Mouse (Mus musculus) small intestine, adult 2 months (tissue): ENCODE results near the gene Tbx18. TPM values are rescaled to one million over a fixed set of nuclear protein-coding genes. Genes with fewer than 3 reads are reported as not detected.

Experiments used
- H3K27ac ChIP-seq: fragments of 200-500 bp; 2 replicates; pipeline ENCODE4 v1.5.1; 2012; ENCODE audit warnings: low read depth, low read length, control low read depth, inconsistent platforms; ENCODE audit not compliant: insufficient read depth
- H3K27me3 ChIP-seq: fragments of 200-500 bp; 2 replicates; pipeline ENCODE4 v1.6.1; 2012; ENCODE audit warnings: mild to moderate bottlenecking, moderate library complexity, low read length, inconsistent platforms; ENCODE audit not compliant: control insufficient read depth, insufficient read depth
- H3K36me3 ChIP-seq: fragments of 200-500 bp; 2 replicates; pipeline ENCODE4 v1.6.1; 2012; ENCODE audit warnings: mild to moderate bottlenecking, low read length, control low read depth, inconsistent platforms; ENCODE audit not compliant: control insufficient read depth, insufficient read depth
- H3K4me1 ChIP-seq: fragments of 200-500 bp; 2 replicates; pipeline ENCODE4 v1.6.1; 2012; ENCODE audit warnings: low read length, inconsistent platforms, mixed read lengths; ENCODE audit not compliant: control insufficient read depth, insufficient read depth, insufficient read length
- H3K4me3 ChIP-seq: fragments of 200-500 bp; 2 replicates; pipeline ENCODE4 v1.5.1; 2012; ENCODE audit warnings: low read depth, mild to moderate bottlenecking, control low read depth, inconsistent platforms, low read length, moderate library complexity
- CTCF ChIP-seq: fragments of 200-500 bp; IDR thresholded peaks from 2 replicates; pipeline ENCODE4 v1.5.1; 2012; ENCODE audit warnings: low read depth, mild to moderate bottlenecking, control low read depth, inconsistent platforms, low read length, moderate library complexity, mixed read lengths; ENCODE audit not compliant: insufficient replicate concordance, insufficient read length; ENCODE audit errors: extremely low read depth
- POLR2A ChIP-seq: fragments of 200-500 bp; IDR thresholded peaks from 2 replicates; pipeline ENCODE4 v1.6.1; 2012; ENCODE audit warnings: low read depth, mild to moderate bottlenecking, control low read depth, inconsistent platforms, low read length, moderate library complexity
- WGBS: fragments of 180-500 bp; shearing (Covaris S2); methylation state at CpG from one replicate; pipeline ENCODE4 v1.1.7; 2018; 5-methylcytosine and 5-hydroxymethylcytosine counted together
- polyA plus RNA-seq: library from polyadenylated mRNA; depleted of rRNA; stranded (reverse); fragments of >200 nt; gene quantifications from 2 replicates; pipeline ENCODE4 v1.2.3, GENCODE M21; 2012; rRNA removed

The Tbx18 gene
- not detected in 2 replicates for polyA plus RNA-seq

DNA sequence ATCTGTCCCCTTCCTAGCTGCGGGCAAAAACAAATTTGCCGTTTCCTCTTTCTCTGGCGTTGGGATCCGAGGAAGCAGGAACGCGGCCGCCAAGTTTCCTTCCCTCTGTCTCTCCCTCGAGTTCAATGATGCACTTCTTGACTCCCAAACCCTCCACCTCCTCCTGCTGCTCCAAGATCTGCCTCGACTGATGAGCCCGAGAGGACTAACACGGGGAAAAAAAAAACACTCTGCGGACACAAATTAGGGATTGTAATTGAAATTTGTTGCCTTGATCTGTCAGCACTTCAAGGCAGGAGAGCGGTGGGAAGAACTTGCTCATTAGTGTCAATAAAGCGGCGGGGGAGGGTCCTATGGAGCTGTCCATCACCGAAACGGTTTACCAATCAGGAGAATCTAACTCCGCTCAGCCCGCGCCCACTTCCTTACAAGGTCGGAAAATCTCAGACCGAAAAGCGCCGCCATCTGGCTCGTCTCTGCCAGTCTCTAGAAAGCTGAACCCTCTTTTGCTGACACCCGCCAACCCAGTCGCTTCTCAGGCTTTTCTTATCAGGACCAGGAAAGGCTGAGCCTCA lies at the start of gene Tbx18:
Tbx18 (minus strand) TSS at position 300 of the 575 bp plus-strand sequence.
- TF ChIP-seq POLR2A = no peak
- TF ChIP-seq CTCF = no peak
- peaks cover 58% of the 10 kb centered on the region for H3K27me3 ChIP-seq

DNA sequence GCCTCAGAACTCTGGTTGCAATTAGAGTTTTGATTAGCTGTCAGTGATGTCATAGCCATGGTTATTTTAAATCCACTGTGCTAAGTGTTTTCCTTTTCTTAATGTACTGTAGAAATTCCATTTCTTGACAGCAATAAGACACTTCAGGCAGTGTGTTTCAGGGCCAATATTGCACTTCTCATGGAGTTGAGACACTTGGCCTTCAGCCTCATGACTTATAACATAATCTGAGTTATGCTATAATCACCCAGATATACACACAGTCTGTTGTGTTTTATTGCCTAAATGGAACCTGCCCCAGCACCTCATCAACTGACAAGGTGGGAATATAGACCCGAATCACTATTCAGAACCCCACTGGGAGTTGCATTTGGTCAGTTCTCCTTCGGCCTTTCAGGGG lies 42.9 kb upstream of the Tbx18 start:
- Histone ChIP-seq H3K4me3 (no peak overlapping the region), H3K27ac (no peak overlapping the region), H3K27me3 (no peaks in the 10 kb centered on the region), H3K4me1 (no peaks in the 10 kb centered on the region), H3K36me3 (no peaks in the 10 kb centered on the region)
- WGBS = 68% methylated on average over 2 of the region's 2 CpGs
- TF ChIP-seq POLR2A (no peak), CTCF (no peak)

More for the DNA sequence above, at the start of gene Tbx18:
- 2% methylated on average over 27 of the region's 27 CpGs for WGBS
- Histone ChIP-seq H3K4me3 (peak within 1 kb of the TSS; percentile 23), H3K27ac (no peak within 1 kb of the TSS), H3K36me3 (no peaks in the 10 kb centered on the region), H3K4me1 (peaks cover 4% of the 10 kb centered on the region; the same call in 1 of the 2 replicates)

DNA sequence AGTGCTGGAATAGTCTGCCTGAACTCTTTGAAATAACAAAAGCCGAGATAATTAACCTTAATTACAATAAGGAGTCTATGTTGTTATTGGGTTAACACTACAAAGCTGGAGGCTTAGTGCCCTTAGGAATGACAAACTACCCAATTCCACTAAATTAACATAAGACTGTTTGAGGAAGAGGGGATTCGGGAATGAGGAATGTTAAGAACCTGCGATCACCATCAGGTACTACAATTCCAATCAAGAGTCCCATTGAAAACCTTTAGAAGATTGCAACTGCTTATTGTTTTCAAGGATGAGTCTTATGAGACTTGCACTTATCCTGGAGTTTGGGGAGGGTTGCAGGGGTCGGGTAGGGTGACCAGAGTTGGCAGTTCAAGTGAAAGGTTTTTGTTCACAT lies 24.6 kb upstream of the Tbx18 start:
- Histone ChIP-seq H3K4me1 (no peaks in the 10 kb centered on the region), H3K27ac (no peak overlapping the region), H3K4me3 (no peak overlapping the region), H3K27me3 (no peaks in the 10 kb centered on the region), H3K36me3 (no peaks in the 10 kb centered on the region)
- WGBS = 62% methylated on average over 4 of the region's 4 CpGs
- TF ChIP-seq POLR2A = no peak
- no peak for TF ChIP-seq CTCF

DNA sequence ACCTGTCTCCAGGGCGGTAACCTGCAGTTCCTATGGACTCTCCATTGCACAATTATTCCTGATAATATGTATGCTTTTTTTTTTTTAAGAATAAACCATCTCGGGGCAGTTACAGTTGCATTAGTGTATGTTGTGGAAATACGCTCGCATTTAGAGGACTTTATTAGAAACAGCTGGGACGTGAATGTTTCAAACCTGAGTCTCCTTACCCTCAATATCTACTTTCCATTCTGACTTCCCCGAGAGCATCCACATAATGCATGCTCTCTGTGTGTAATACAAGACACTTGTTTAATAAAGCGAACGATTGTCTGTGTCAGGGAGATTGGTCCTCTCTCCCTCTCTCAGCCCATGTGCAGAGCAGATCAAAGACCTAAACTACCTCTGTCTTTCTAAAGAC lies 10.5 kb upstream of the Tbx18 start:
- Histone ChIP-seq H3K27me3 (peaks cover 28% of the 10 kb centered on the region), H3K4me3 (no peak overlapping the region), H3K27ac (no peak overlapping the region), H3K4me1 (no peaks in the 10 kb centered on the region), H3K36me3 (no peaks in the 10 kb centered on the region)
- TF ChIP-seq CTCF (no peak), POLR2A (no peak)
- WGBS = 74% methylated on average over 8 of the region's 8 CpGs

- Histone ChIP-seq H3K36me3 (no peaks in the 10 kb centered on the region), H3K4me1 (no peaks in the 10 kb centered on the region), H3K27me3 (peaks cover 30% of the 10 kb centered on the region), H3K4me3 (no peak overlapping the region), H3K27ac (no peak overlapping the region)
- TF ChIP-seq POLR2A (no peak), CTCF (peak; percentile 29; the same call in 1 of the 2 replicates)
- WGBS = 5% methylated on average over 11 of the region's 11 CpGs
These were observed 9.6 kb upstream of the Tbx18 start for GRCm38 (mm10) chr9:87740667-87741066.

GRCm38 (mm10) chr9:87740241-87740645 lies 9.2 kb upstream of the Tbx18 start:
- H3K27ac ChIP-seq = no peak overlapping the region
- no peaks in the 10 kb centered on the region for H3K36me3 ChIP-seq
- peaks cover 33% of the 10 kb centered on the region for H3K27me3 ChIP-seq
- no peak overlapping the region for H3K4me3 ChIP-seq
- H3K4me1 ChIP-seq = no peaks in the 10 kb centered on the region
- TF ChIP-seq CTCF = no peak
- TF ChIP-seq POLR2A = no peak
- 10% methylated on average over 20 of the region's 20 CpGs for WGBS

GRCm38 (mm10) chr9:87739543-87740161 lies 8.6 kb upstream of the Tbx18 start:
- TF ChIP-seq POLR2A (no peak), CTCF (no peak)
- H3K4me3 ChIP-seq = no peak overlapping the region
- peaks cover 39% of the 10 kb centered on the region for H3K27me3 ChIP-seq
- 4% methylated on average over 41 of the region's 41 CpGs for WGBS
- H3K36me3 ChIP-seq = no peaks in the 10 kb centered on the region
- H3K4me1 ChIP-seq = no peaks in the 10 kb centered on the region
- no peak overlapping the region for H3K27ac ChIP-seq
